Mouse (Mus musculus) MEL (cell line): ENCODE results near the gene Prr12.

ENCODE experiments used
- BHLHE40 ChIP-seq: IDR thresholded peaks from 2 replicates; pipeline ENCODE4 v1.6.1; 2012; ENCODE audit warnings: low read depth, mild to moderate bottlenecking, inconsistent platforms, low read length, improper control_type of control experiment, borderline replicate concordance
- CTCF ChIP-seq, 3 experiments: IDR thresholded peaks in 2 of 3; conservative IDR thresholded peaks in 1 of 3; 2 replicates each; pipeline ENCODE4 v1.5.1; 2011 to 2012; ENCODE audit warnings: low read length in 3 of 3, low read depth in 2 of 3, mild to moderate bottlenecking in 2 of 3, improper control_type of control experiment in 1 of 3, inconsistent platforms in 1 of 3, mixed read lengths in 1 of 3, moderate library complexity in 1 of 3; ENCODE audit not compliant: control insufficient read depth in 1 of 3, insufficient read depth in 1 of 3, poor library complexity in 1 of 3, severe bottlenecking in 1 of 3
- EP300 ChIP-seq, 2 experiments: IDR thresholded peaks; 2 replicates each; pipeline ENCODE4 v1.6.1; 2011; ENCODE audit warnings: improper control_type of control experiment in 2 of 2, low read length in 2 of 2, low read depth in 1 of 2, mild to moderate bottlenecking in 1 of 2
- HCFC1 ChIP-seq: IDR thresholded peaks from 2 replicates; pipeline ENCODE4 v1.6.1; 2012; ENCODE audit warnings: low read depth, mild to moderate bottlenecking, inconsistent platforms, low read length, improper control_type of control experiment, moderate library complexity
- KAT2A ChIP-seq: conservative IDR thresholded peaks from 2 replicates; pipeline ENCODE4 v1.6.1; 2012; ENCODE audit warnings: low read depth, low read length, improper control_type of control experiment, inconsistent platforms
- MXI1 ChIP-seq: IDR thresholded peaks from 2 replicates; pipeline ENCODE4 v1.6.1; 2011; ENCODE audit warnings: mild to moderate bottlenecking, low read depth, low read length, improper control_type of control experiment
- MYC ChIP-seq: IDR thresholded peaks from 2 replicates; pipeline ENCODE4 v1.6.1; 2011; ENCODE audit warnings: low read depth, mild to moderate bottlenecking, low read length, improper control_type of control experiment, moderate library complexity
- NELFE ChIP-seq: IDR thresholded peaks from 2 replicates; pipeline ENCODE4 v1.6.1; 2011; ENCODE audit warnings: low read depth, low read length, improper control_type of control experiment
- NRF1 ChIP-seq: IDR thresholded peaks from 2 replicates; pipeline ENCODE4 v1.6.1; 2014; ENCODE audit warnings: low read depth, mild to moderate bottlenecking, inconsistent platforms, low read length, improper control_type of control experiment, moderate library complexity; ENCODE audit not compliant: poor library complexity, insufficient read depth, severe bottlenecking
- POLR2A ChIP-seq, 2 experiments: IDR thresholded peaks; 2 replicates each; pipeline ENCODE4 v1.6.1; 2011 to 2012; ENCODE audit warnings: low read length in 2 of 2, mild to moderate bottlenecking in 2 of 2, control low read depth in 1 of 2, improper control_type of control experiment in 1 of 2, low read depth in 1 of 2, moderate library complexity in 1 of 2; ENCODE audit not compliant: control insufficient read depth in 1 of 2, insufficient read depth in 1 of 2, poor library complexity in 1 of 2
- POLR2AphosphoS5 ChIP-seq: IDR thresholded peaks from 2 replicates; pipeline ENCODE4 v1.6.1; 2012; ENCODE audit warnings: low read depth, borderline replicate concordance, mild to moderate bottlenecking, inconsistent platforms, low read length, moderate library complexity, mixed read lengths
- SIN3A ChIP-seq: IDR thresholded peaks from 2 replicates; pipeline ENCODE4 v1.6.1; 2012; ENCODE audit warnings: low read length, improper control_type of control experiment, inconsistent platforms
- TAL1 ChIP-seq: IDR thresholded peaks from 2 replicates; pipeline ENCODE4 v1.6.1; 2012; ENCODE audit warnings: mild to moderate bottlenecking, inconsistent platforms, low read length, moderate library complexity, mixed read lengths
- USF1 ChIP-seq: IDR thresholded peaks from 2 replicates; pipeline ENCODE4 v1.6.1; 2014; ENCODE audit warnings: low read depth, mild to moderate bottlenecking, inconsistent platforms, low read length, improper control_type of control experiment, moderate library complexity

- TF ChIP-seq EP300 (IDR thresholded peaks at IDR 0.05; ENCODE audit: low read depth in 1 of 2, low read length in 2 of 2), result no peak
- TF ChIP-seq CTCF (IDR thresholded peaks at IDR 0.05 in 2 of 3, conservative IDR thresholded peaks at IDR 0.05 in 1 of 3; ENCODE audit: control insufficient read depth in 1 of 3, insufficient read depth in 1 of 3, low read depth in 2 of 3, low read length in 3 of 3, poor library complexity in 1 of 3, severe bottlenecking in 1 of 3), result no peak
- no peak for TF ChIP-seq POLR2A (IDR thresholded peaks at IDR 0.05; ENCODE audit: control insufficient read depth in 1 of 2, insufficient read depth in 1 of 2, low read depth in 1 of 2, low read length in 2 of 2, poor library complexity in 1 of 2)
- TF ChIP-seq NRF1, result no peak
- TF ChIP-seq TAL1, result no peak
- no peak for TF ChIP-seq HCFC1
- no peak for TF ChIP-seq MYC
- no peak for TF ChIP-seq BHLHE40
- TF ChIP-seq KAT2A, result no peak
- no peak for TF ChIP-seq MXI1
- TF ChIP-seq NELFE, result no peak
- no peak for TF ChIP-seq POLR2AphosphoS5
- TF ChIP-seq USF1, result no peak
- no peak for TF ChIP-seq SIN3A
Observed at GRCm38 (mm10) chr7:44981539-44981938, 71.1 kb downstream of the Prr12 start.
